Mouse (Mus musculus) testis, postnatal 10 days (tissue): Measurements from ENCODE around the gene Calml3.
"Not testable (repeated sequence)": the region's sequence is repeated elsewhere in the genome, so short reads cannot be mapped to it uniquely, and the experiment has no call there.

ENCODE experiments used
- DNase-seq: peaks from one replicate; pipeline ENCODE4 v3.0.0; 2021; ENCODE audit warnings: low spot score

The Calml3 gene

GRCm38 (mm10) chr13:3804186-3804585 is at the start of gene Calml3:
Gene Calml3 (minus strand): TSS chr13:3804316.
- DNase-seq = peak; percentile 37

GRCm38 (mm10) chr13:3850330-3850729 is 46.2 kb upstream of the Calml3 start:
- no peak for DNase-seq

GRCm38 (mm10) chr13:3840662-3841061 is 36.5 kb upstream of the Calml3 start:
- DNase-seq = not testable (repeated sequence)

GRCm38 (mm10) chr13:3837312-3837807 is 33.2 kb upstream of the Calml3 start, which contains the start of gene Calm4:
Gene Calm4 (plus strand): TSS chr13:3837757.
- not testable (repeated sequence) for DNase-seq

- not testable (repeated sequence) for DNase-seq
Observed at GRCm38 (mm10) chr13:3833644-3834043, 29.5 kb upstream of the Calml3 start.

GRCm38 (mm10) chr13:3832450-3832849 is 28.3 kb upstream of the Calml3 start:
- no peak for DNase-seq

- no peak for DNase-seq
Observed at GRCm38 (mm10) chr13:3831994-3832393, 27.9 kb upstream of the Calml3 start.

- DNase-seq = peak; percentile 15
Observed at GRCm38 (mm10) chr13:3831546-3831945, 27.4 kb upstream of the Calml3 start.

- peak; percentile 15 for DNase-seq
Observed at GRCm38 (mm10) chr13:3825726-3826125, 21.6 kb upstream of the Calml3 start.

GRCm38 (mm10) chr13:3822105-3822504 is 18.0 kb upstream of the Calml3 start:
- peak; percentile 9 for DNase-seq

- DNase-seq = no peak
Observed at GRCm38 (mm10) chr13:3818740-3819076, 14.6 kb upstream of the Calml3 start.

- DNase-seq = peak; percentile 3
Observed at GRCm38 (mm10) chr13:3818012-3818739, 14.1 kb upstream of the Calml3 start.

- DNase-seq = peak; percentile 29
Observed at GRCm38 (mm10) chr13:3807131-3807827, 3.2 kb upstream of the Calml3 start.

GRCm38 (mm10) chr13:3805638-3806037 is 1.5 kb upstream of the Calml3 start:
- peak; percentile 11 for DNase-seq

GRCm38 (mm10) chr13:3805132-3805531 is 1.0 kb upstream of the Calml3 start:
- DNase-seq = peak; percentile 35

GRCm38 (mm10) chr13:3799386-3799785 is 4.7 kb downstream of the Calml3 start:
- DNase-seq = no peak

GRCm38 (mm10) chr13:3798751-3799150 is 5.4 kb downstream of the Calml3 start:
- DNase-seq = no peak

- DNase-seq = no peak
Observed at GRCm38 (mm10) chr13:3796649-3797048, 7.5 kb downstream of the Calml3 start.

GRCm38 (mm10) chr13:3789531-3789930 is 14.6 kb downstream of the Calml3 start:
- no peak for DNase-seq

GRCm38 (mm10) chr13:3788588-3788987 is 15.5 kb downstream of the Calml3 start:
- DNase-seq = no peak

GRCm38 (mm10) chr13:3787644-3788043 is 16.5 kb downstream of the Calml3 start:
- no peak for DNase-seq

GRCm38 (mm10) chr13:3787102-3787501 is 17.0 kb downstream of the Calml3 start:
- DNase-seq = no peak

GRCm38 (mm10) chr13:3783621-3784020 is 20.5 kb downstream of the Calml3 start:
- no peak for DNase-seq
